Mouse (Mus musculus) small intestine, adult 2 months (tissue): Measurements from ENCODE around the gene 4930519G04Rik.

Source experiments
- CTCF ChIP-seq: fragments of 200-500 bp; IDR thresholded peaks from 2 replicates; pipeline ENCODE4 v1.5.1; 2012; ENCODE audit warnings: low read depth, mild to moderate bottlenecking, control low read depth, inconsistent platforms, low read length, moderate library complexity, mixed read lengths; ENCODE audit not compliant: insufficient replicate concordance, insufficient read length; ENCODE audit errors: extremely low read depth
- POLR2A ChIP-seq: fragments of 200-500 bp; IDR thresholded peaks from 2 replicates; pipeline ENCODE4 v1.6.1; 2012; ENCODE audit warnings: low read depth, mild to moderate bottlenecking, control low read depth, inconsistent platforms, low read length, moderate library complexity

DNA sequence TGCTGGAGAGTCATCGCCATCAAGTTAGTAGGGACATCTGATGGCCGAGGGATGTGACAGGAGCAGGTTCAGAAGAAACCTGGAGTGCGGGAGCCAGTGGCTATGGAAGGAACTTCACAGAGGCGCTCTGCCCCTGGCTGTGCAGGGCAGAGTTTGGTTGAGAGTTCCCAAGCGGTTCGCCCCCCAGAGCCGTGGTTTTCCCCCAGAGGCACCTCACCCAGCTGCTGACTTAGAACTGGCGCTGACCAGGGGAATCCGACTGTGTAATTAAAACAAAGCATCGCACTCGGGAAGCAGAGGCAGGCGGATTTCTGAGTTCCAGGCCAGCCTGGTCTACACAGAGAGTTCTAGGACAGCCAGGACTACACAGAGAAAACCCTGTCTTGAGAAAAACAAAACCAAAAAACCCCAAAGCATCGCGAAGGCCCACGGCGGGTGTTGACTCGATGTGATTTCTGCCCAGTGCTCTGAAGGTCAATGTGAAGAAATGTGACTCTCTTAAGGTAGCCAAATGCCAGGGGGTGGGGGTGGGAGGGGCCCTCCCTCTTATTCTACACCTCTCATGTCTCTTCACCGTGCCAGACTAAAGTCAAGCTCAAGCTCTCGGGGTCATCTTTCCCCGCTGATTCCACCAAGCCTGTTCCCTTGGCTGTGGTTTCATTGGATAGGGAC lies 1.8 kb upstream of the 4930519G04Rik start:
- TF ChIP-seq POLR2A (no peak), CTCF (no peak)
